8 mouse cellular contexts compared by ENCODE assay signal in the genomic region with DNA sequence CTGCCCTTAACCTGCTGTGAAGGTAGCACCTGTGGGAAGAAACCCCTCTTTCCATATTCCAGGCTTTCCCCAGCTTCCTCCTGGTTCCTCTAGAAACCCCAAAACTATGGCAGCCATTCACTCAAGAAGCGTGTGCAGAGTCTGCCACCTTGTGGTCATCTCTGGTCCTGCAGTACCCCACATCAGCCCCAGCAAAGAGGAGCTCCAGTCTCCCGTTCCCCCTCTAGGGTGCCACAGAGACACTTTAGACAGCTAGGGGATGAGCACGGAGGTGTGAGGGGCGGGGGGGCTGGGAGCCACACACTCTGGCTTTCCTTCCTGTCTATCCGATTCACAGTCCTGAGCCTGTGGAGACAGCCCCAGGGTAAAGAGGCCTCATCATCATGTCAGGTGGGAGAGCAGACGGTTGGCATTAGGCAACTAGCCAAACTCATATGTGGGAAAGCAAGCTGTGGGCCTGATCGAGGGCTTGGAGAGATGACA.
A peak's percentile ranks its signal among the peaks of the same experiment; 100 is the strongest.
DNase-seq lines count a peak whose midpoint lies in the region; ATAC-seq and TF ChIP-seq lines count a peak whose summit lies in the region.
"Had no signal": no experiment of that assay in that cellular context is flagged by ENCODE, and none has a peak within 500 bp of the region (broad histone marks: within the 10 kb centered on the region; RNA-seq: fewer than 3 reads in every experiment).

No protein-coding gene starts in this region.

- TF ChIP-seq CTCF in hindbrain, postnatal 0 days (IDR thresholded peaks at IDR 0.05; ENCODE audit: low read depth): peak; percentile 98
- peak; percentile 84 for TF ChIP-seq CTCF in left cerebral cortex, adult 2 months (IDR thresholded peaks at IDR 0.05)

- H3K36me3 ChIP-seq in hindbrain, postnatal 0 days (ENCODE audit: insufficient read depth, low read length): no peaks in the 10 kb centered on the region
- H3K36me3 ChIP-seq in midbrain, embryonic 11.5 days (ENCODE audit: control insufficient read depth, insufficient read depth, low read length): no peaks in the 10 kb centered on the region

- no peaks in the 10 kb centered on the region for H3K27me3 ChIP-seq in hindbrain, postnatal 0 days (ENCODE audit: insufficient read depth, low read length)
- peaks cover 4% of the 10 kb centered on the region; the same call in 1 of the 2 replicates for H3K27me3 ChIP-seq in midbrain, embryonic 11.5 days (ENCODE audit: control insufficient read depth, insufficient read depth, low read length)

- H3K27ac ChIP-seq in hindbrain, postnatal 0 days: no peak overlapping the region
- H3K27ac ChIP-seq in left cerebral cortex, adult 2 months: no peak overlapping the region
- H3K27ac ChIP-seq in midbrain, embryonic 11.5 days (ENCODE audit: low read depth, low read length): no peak overlapping the region

- H3K4me1 ChIP-seq in hindbrain, postnatal 0 days (ENCODE audit: insufficient read depth, low read length): no peaks in the 10 kb centered on the region
- no peaks in the 10 kb centered on the region for H3K4me1 ChIP-seq in midbrain, embryonic 11.5 days (ENCODE audit: control insufficient read depth, insufficient read depth, low read length)

- no peaks in the 10 kb centered on the region for H3K9me3 ChIP-seq in hindbrain, postnatal 0 days (ENCODE audit: low read length)
- no peaks in the 10 kb centered on the region for H3K9me3 ChIP-seq in midbrain, embryonic 11.5 days (ENCODE audit: control insufficient read depth, low read length)

- H3K4me3 ChIP-seq in hindbrain, postnatal 0 days (ENCODE audit: low read length): no peak overlapping the region
- no peak overlapping the region for H3K4me3 ChIP-seq in left cerebral cortex, adult 2 months
- H3K4me3 ChIP-seq in midbrain, embryonic 11.5 days (ENCODE audit: low read depth, low read length): no peak overlapping the region
- H3K4me3 ChIP-seq: myocyte had no signal

- no peak overlapping the region for H3K4me2 ChIP-seq in hindbrain, postnatal 0 days (ENCODE audit: low read depth, low read length)
- H3K4me2 ChIP-seq in midbrain, embryonic 11.5 days: no peak overlapping the region

- H3K9ac ChIP-seq in hindbrain, postnatal 0 days (replicated peaks; ENCODE audit: low read length): no peak overlapping the region
- no peak overlapping the region for H3K9ac ChIP-seq in midbrain, embryonic 11.5 days (ENCODE audit: low read length)

- WGBS in hindbrain, postnatal 0 days: 8% methylated on average over 7 of the region's 7 CpGs
- WGBS in midbrain, embryonic 11.5 days: 20% methylated on average over 7 of the region's 7 CpGs

- intact Hi-C loops in left cerebral cortex, adult 2 months (cut with DNase I): loop anchor here (1.0 to 10.0 kb wide), 4 partner anchors 367 to 1484 kb away; a partner anchor contains a TSS

- peak; percentile 70 for ATAC-seq in hindbrain, postnatal 0 days
- peak; percentile 60; the same call in 1 of the 2 replicates for ATAC-seq in midbrain, embryonic 11.5 days (ENCODE audit: low FRiP score)

- DNase-seq in WW6 (ENCODE audit: low read depth, low spot score): peak; percentile 59
- peak; percentile 82 for DNase-seq in cerebellum, adult 9-10 months
- DNase-seq in frontal cortex, postnatal 10 days (ENCODE audit: low spot score in 2 of 2): peak; percentile 60 to 82
- DNase-seq in hindbrain, postnatal 0 days (ENCODE audit: low spot score): peak; percentile 90
- DNase-seq in left cerebral cortex, adult 2 months (ENCODE audit: extremely low spot score in 1 of 2, low spot score in 2 of 2): peak; percentile 83 to 89
- peak; percentile 98 for DNase-seq in midbrain, embryonic 11.5 days (ENCODE audit: low spot score, missing footprints)
- DNase-seq in skeletal muscle tissue, adult 2 months (ENCODE audit: low read depth, low spot score): peak; percentile 53
